Mouse (Mus musculus) MEL (cell line): ENCODE results near the gene Ano2. TPM values are rescaled to one million over a fixed set of nuclear protein-coding genes. Genes with fewer than 3 reads are reported as not detected.

ENCODE experiments used
- DNase-seq: peaks from one replicate; pipeline ENCODE4 v3.0.0; 2011; ENCODE audit warnings: low read depth, low spot score
- H3K27ac ChIP-seq: 2 replicates; pipeline ENCODE4 v1.5.1; 2012; ENCODE audit warnings: low read depth, mild to moderate bottlenecking, control low read depth, low read length, moderate library complexity; ENCODE audit not compliant: control insufficient read depth
- H3K27me3 ChIP-seq, 2 experiments: fragments of 150-350 bp in 1 of 2; sonication (generic) in 1 of 2; 2 replicates each; pipeline ENCODE4 v1.6.1; 2012; ENCODE audit warnings: low read length in 2 of 2, mild to moderate bottlenecking in 2 of 2, improper control_type of control experiment in 1 of 2, moderate library complexity in 1 of 2; ENCODE audit not compliant: insufficient read depth in 2 of 2, control insufficient read depth in 1 of 2
- H3K36me3 ChIP-seq, 2 experiments: 2 replicates each; pipeline ENCODE4 v1.6.1; 2012 to 2014; ENCODE audit warnings: low read length in 2 of 2, improper control_type of control experiment in 1 of 2, inconsistent platforms in 1 of 2, mild to moderate bottlenecking in 1 of 2; ENCODE audit not compliant: insufficient read depth in 2 of 2, control insufficient read depth in 1 of 2
- H3K4me1 ChIP-seq, 2 experiments: fragments of 150-350 bp in 1 of 2; sonication (generic) in 1 of 2; 2 replicates each; pipeline ENCODE4 v1.6.1; 2012; ENCODE audit warnings: low read length in 2 of 2, improper control_type of control experiment in 1 of 2, mild to moderate bottlenecking in 1 of 2; ENCODE audit not compliant: insufficient read depth in 2 of 2, control insufficient read depth in 1 of 2
- H3K4me3 ChIP-seq, 2 experiments: fragments of 150-350 bp in 1 of 2; sonication (generic) in 1 of 2; 2 replicates each; pipeline ENCODE4 v1.5.1; 2012; ENCODE audit warnings: low read depth in 2 of 2, low read length in 2 of 2, mild to moderate bottlenecking in 2 of 2, moderate library complexity in 2 of 2, control low read depth in 1 of 2, improper control_type of control experiment in 1 of 2; ENCODE audit not compliant: control insufficient read depth in 1 of 2, insufficient read depth in 1 of 2
- H3K79me2 ChIP-seq: 2 replicates; pipeline ENCODE4 v1.6.1; 2012; ENCODE audit warnings: mild to moderate bottlenecking, low read length, moderate library complexity; ENCODE audit not compliant: control insufficient read depth, poor library complexity, insufficient read depth
- H3K9ac ChIP-seq: 2 replicates; pipeline ENCODE4 v1.6.1; 2012; ENCODE audit warnings: low read depth, mild to moderate bottlenecking, control low read depth, low read length, moderate library complexity; ENCODE audit not compliant: control insufficient read depth, poor library complexity, severe bottlenecking
- H3K9me3 ChIP-seq: fragments of 150-350 bp; sonication (generic); replicated peaks from 2 replicates; pipeline ENCODE4 v1.6.1; 2012; ENCODE audit warnings: mild to moderate bottlenecking, low read length, improper control_type of control experiment, moderate library complexity; ENCODE audit not compliant: insufficient read depth
- BHLHE40 ChIP-seq: IDR thresholded peaks from 2 replicates; pipeline ENCODE4 v1.6.1; 2012; ENCODE audit warnings: low read depth, mild to moderate bottlenecking, inconsistent platforms, low read length, improper control_type of control experiment, borderline replicate concordance
- CTCF ChIP-seq, 3 experiments: IDR thresholded peaks in 2 of 3; conservative IDR thresholded peaks in 1 of 3; 2 replicates each; pipeline ENCODE4 v1.5.1; 2011 to 2012; ENCODE audit warnings: low read length in 3 of 3, low read depth in 2 of 3, mild to moderate bottlenecking in 2 of 3, improper control_type of control experiment in 1 of 3, inconsistent platforms in 1 of 3, mixed read lengths in 1 of 3, moderate library complexity in 1 of 3; ENCODE audit not compliant: control insufficient read depth in 1 of 3, insufficient read depth in 1 of 3, poor library complexity in 1 of 3, severe bottlenecking in 1 of 3
- EP300 ChIP-seq, 2 experiments: IDR thresholded peaks; 2 replicates each; pipeline ENCODE4 v1.6.1; 2011; ENCODE audit warnings: improper control_type of control experiment in 2 of 2, low read length in 2 of 2, low read depth in 1 of 2, mild to moderate bottlenecking in 1 of 2
- ETS1 ChIP-seq: IDR thresholded peaks from 2 replicates; pipeline ENCODE4 v1.6.1; 2012; ENCODE audit warnings: low read depth, mild to moderate bottlenecking, inconsistent platforms, low read length, improper control_type of control experiment, moderate library complexity
- GABPA ChIP-seq: IDR thresholded peaks from 2 replicates; pipeline ENCODE4 v1.6.1; 2012; ENCODE audit warnings: low read depth, mild to moderate bottlenecking, inconsistent platforms, low read length, improper control_type of control experiment, moderate library complexity
- HCFC1 ChIP-seq: IDR thresholded peaks from 2 replicates; pipeline ENCODE4 v1.6.1; 2012; ENCODE audit warnings: low read depth, mild to moderate bottlenecking, inconsistent platforms, low read length, improper control_type of control experiment, moderate library complexity
- MAFK ChIP-seq: IDR thresholded peaks from 2 replicates; pipeline ENCODE4 v1.6.1; 2011; ENCODE audit warnings: low read depth, mild to moderate bottlenecking, low read length, improper control_type of control experiment, borderline replicate concordance
- NELFE ChIP-seq: IDR thresholded peaks from 2 replicates; pipeline ENCODE4 v1.6.1; 2011; ENCODE audit warnings: low read depth, low read length, improper control_type of control experiment
- NRF1 ChIP-seq: IDR thresholded peaks from 2 replicates; pipeline ENCODE4 v1.6.1; 2014; ENCODE audit warnings: low read depth, mild to moderate bottlenecking, inconsistent platforms, low read length, improper control_type of control experiment, moderate library complexity; ENCODE audit not compliant: poor library complexity, insufficient read depth, severe bottlenecking
- POLR2A ChIP-seq, 2 experiments: IDR thresholded peaks; 2 replicates each; pipeline ENCODE4 v1.6.1; 2011 to 2012; ENCODE audit warnings: low read length in 2 of 2, mild to moderate bottlenecking in 2 of 2, control low read depth in 1 of 2, improper control_type of control experiment in 1 of 2, low read depth in 1 of 2, moderate library complexity in 1 of 2; ENCODE audit not compliant: control insufficient read depth in 1 of 2, insufficient read depth in 1 of 2, poor library complexity in 1 of 2
- SIN3A ChIP-seq: IDR thresholded peaks from 2 replicates; pipeline ENCODE4 v1.6.1; 2012; ENCODE audit warnings: low read length, improper control_type of control experiment, inconsistent platforms
- TAL1 ChIP-seq: IDR thresholded peaks from 2 replicates; pipeline ENCODE4 v1.6.1; 2012; ENCODE audit warnings: mild to moderate bottlenecking, inconsistent platforms, low read length, moderate library complexity, mixed read lengths
- TBP ChIP-seq: IDR thresholded peaks from 2 replicates; pipeline ENCODE4 v1.8.0; 2011; ENCODE audit warnings: low read depth, low read length, improper control_type of control experiment
- USF1 ChIP-seq: IDR thresholded peaks from 2 replicates; pipeline ENCODE4 v1.6.1; 2014; ENCODE audit warnings: low read depth, mild to moderate bottlenecking, inconsistent platforms, low read length, improper control_type of control experiment, moderate library complexity
- USF2 ChIP-seq, 2 experiments: IDR thresholded peaks; 2 replicates each; pipeline ENCODE4 v1.6.1; 2011 to 2012; ENCODE audit warnings: improper control_type of control experiment in 2 of 2, low read length in 2 of 2, borderline replicate concordance in 1 of 2, inconsistent platforms in 1 of 2, low read depth in 1 of 2, mild to moderate bottlenecking in 1 of 2; ENCODE audit not compliant: insufficient read depth in 1 of 2
- ZC3H11A ChIP-seq: IDR thresholded peaks from 2 replicates; pipeline ENCODE4 v1.6.1; 2012; ENCODE audit warnings: low read depth, mild to moderate bottlenecking, inconsistent platforms, low read length, improper control_type of control experiment
- ZMIZ1 ChIP-seq: IDR thresholded peaks from 2 replicates; pipeline ENCODE4 v1.6.1; 2012; ENCODE audit warnings: low read depth, mild to moderate bottlenecking, inconsistent platforms, low read length, improper control_type of control experiment, moderate library complexity
- polyA plus RNA-seq, 2 experiments: library from polyadenylated mRNA; stranded (reverse) in 1 of 2; unstranded in 1 of 2; fragments of >175 nt in 1 of 2; fragments of >200 nt in 1 of 2; gene quantifications; 2 replicates each; pipeline versions ENCODE4 v1.2.1 to v1.2.4; 2012; ENCODE audit warnings: low replicate concordance in 2 of 2, low read depth in 1 of 2; ENCODE audit not compliant: insufficient read length in 2 of 2, insufficient read depth in 1 of 2, missing spikeins in 1 of 2
- total RNA-seq: library from RNA; depleted of rRNA; stranded (reverse); fragments of 300-350 nt; gene quantifications from 2 replicates; pipeline ENCODE4 v1.2.3, GENCODE M21; 2012

The Ano2 gene
- total and polyA plus RNA-seq, 3 experiments, result not detected

DNA sequence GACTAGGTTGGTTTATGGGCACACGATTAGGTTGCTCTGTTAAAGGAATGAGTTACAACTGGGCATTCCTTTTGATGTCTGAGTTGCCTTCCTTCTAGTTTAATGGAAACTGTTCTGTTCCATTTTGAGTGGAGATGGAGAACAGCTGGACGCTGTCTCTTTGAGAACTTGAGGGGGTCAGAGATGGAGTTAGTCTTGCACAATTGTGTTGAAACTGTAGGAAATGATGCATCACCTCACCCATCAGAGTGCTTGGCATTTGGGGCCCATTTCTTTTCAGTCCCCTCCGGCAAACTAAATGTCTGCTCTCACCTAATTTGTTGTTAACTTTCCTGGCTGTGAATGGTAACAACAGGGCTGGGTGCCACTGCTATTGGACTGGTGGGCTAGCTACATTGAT, 151.1 kb downstream of the Ano2 start:
- Histone ChIP-seq H3K4me1 (no peaks in the 10 kb centered on the region), H3K9me3 (no peaks in the 10 kb centered on the region), H3K9ac (no peak overlapping the region), H3K4me3 (no peak overlapping the region), H3K27ac (no peak overlapping the region), H3K36me3 (no peaks in the 10 kb centered on the region), H3K27me3 (no peaks in the 10 kb centered on the region), H3K79me2 (no peaks in the 10 kb centered on the region)
- no peak for DNase-seq
- TF ChIP-seq USF1, result no peak
- no peak for TF ChIP-seq SIN3A
- no peak for TF ChIP-seq TAL1
- TF ChIP-seq HCFC1, result no peak
- no peak for TF ChIP-seq ETS1
- no peak for TF ChIP-seq NELFE
- no peak for TF ChIP-seq BHLHE40
- TF ChIP-seq USF2 (IDR thresholded peaks at IDR 0.05; ENCODE audit: borderline replicate concordance in 1 of 2, insufficient read depth in 1 of 2, low read depth in 1 of 2, low read length in 2 of 2), result no peak
- TF ChIP-seq NRF1, result no peak
- no peak for TF ChIP-seq CTCF (IDR thresholded peaks at IDR 0.05 in 2 of 3, conservative IDR thresholded peaks at IDR 0.05 in 1 of 3; ENCODE audit: control insufficient read depth in 1 of 3, insufficient read depth in 1 of 3, low read depth in 2 of 3, low read length in 3 of 3, poor library complexity in 1 of 3, severe bottlenecking in 1 of 3)
- no peak for TF ChIP-seq EP300 (IDR thresholded peaks at IDR 0.05; ENCODE audit: low read depth in 1 of 2, low read length in 2 of 2)
- no peak for TF ChIP-seq MAFK
- no peak for TF ChIP-seq TBP
- TF ChIP-seq POLR2A (IDR thresholded peaks at IDR 0.05; ENCODE audit: control insufficient read depth in 1 of 2, insufficient read depth in 1 of 2, low read depth in 1 of 2, low read length in 2 of 2, poor library complexity in 1 of 2), result no peak
- TF ChIP-seq GABPA, result no peak

- Histone ChIP-seq H3K9ac (no peak overlapping the region), H3K27me3 (no peaks in the 10 kb centered on the region), H3K79me2 (no peaks in the 10 kb centered on the region), H3K27ac (no peak overlapping the region), H3K36me3 (no peaks in the 10 kb centered on the region), H3K9me3 (no peaks in the 10 kb centered on the region; the same call in 1 of the 2 replicates), H3K4me1 (no peaks in the 10 kb centered on the region), H3K4me3 (no peak overlapping the region)
- DNase-seq, result no peak
- TF ChIP-seq ZMIZ1, result no peak
- TF ChIP-seq TBP, result no peak
- TF ChIP-seq ZC3H11A, result no peak
Observed at GRCm38 (mm10) chr6:125851196-125851595, 161.0 kb downstream of the Ano2 start.
